Mouse (Mus musculus): ENCODE measurements around the gene Kat6b.
A peak's percentile ranks its signal among the peaks of the same experiment; 100 is the strongest.

The Kat6b gene

DNA sequence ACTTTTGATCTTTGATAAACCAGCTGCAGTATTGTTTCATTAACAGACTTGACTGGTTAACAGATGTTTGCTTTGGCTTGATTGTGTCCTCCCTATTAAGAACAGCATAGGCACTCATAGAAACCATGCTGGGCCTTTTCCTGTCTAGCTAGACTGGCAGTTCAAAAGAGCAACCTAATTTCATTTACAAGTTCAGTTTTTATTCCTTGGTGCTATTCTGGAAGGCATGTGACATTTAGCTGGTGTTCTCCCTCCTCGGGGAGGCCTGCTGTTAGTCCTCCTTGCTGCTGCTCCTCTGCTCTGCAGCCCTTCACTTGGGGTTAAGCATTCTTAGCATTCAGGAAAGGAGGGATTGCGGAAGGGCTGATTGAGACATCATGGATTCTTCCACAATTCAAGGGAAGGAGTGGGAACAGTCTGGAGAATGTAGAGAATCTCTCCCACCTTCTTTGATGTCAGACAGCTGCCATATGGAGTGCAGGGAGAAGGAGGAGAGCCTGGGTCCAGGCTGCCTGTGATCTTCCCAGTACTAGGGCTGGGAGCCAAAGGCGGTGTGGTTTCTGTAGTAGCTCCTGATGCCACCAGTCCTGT, 42.7 kb downstream of the Kat6b start:
- peak; percentile 84 to 85 for DNase-seq

DNA sequence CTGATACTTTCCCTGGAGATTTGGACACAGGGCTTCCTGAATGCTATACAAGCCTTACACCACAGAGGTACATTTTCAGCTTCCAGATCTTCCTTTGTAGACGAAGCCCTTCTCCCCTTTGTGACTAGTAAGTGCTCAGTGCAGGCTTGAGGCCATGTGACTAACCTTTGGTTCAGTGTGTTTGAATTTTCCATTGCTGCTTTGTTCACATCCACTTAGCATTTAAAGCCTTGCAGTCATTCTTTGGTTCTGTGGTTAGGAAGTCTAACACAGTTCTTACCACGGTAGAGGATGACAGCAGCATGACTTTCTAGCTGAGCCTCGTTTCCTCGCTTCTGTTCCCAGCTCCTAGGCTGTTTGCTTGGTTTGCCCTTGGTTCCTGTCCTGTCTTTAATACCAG, 44.4 kb downstream of the Kat6b start:
- DNase-seq, result no peak

DNA sequence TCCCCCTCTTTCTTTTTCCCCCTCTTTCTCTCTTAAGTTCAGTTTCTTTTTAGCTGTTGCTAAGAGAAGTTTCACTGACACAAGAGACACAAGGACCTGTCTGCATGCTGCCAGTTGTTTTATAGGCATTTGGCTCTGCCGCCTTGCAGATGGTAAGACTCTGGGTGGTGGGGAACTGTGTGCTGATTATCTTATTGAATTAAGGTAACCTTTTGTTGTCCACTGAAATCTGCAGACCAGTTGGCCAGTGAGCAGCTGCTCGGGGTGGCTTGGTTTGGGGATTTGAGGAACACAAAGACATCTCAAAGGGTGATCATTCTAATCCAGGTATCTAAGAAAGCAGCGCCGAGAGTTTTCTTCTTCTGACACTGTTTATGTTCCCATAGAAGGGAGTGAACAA, 52.3 kb downstream of the Kat6b start:
- no peak for DNase-seq

DNA sequence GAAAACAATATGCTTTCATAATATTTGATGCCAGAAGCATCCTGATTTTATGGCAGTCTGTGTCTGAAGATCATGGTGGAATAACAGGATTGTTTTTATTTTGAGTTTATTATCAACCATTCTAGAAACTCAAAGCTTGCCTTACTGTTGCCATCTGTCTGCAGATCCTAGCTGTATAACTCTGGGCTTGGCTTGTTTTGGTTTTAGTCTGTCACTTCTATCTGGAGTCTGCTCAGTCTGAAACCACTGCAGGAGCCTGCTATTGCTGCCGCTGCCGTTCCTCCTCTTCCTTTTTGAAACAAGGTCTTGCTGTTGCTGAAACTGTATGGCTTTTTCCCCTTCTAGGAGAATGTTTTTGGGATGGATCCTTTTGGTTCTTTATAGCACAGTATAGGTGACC, 52.8 kb downstream of the Kat6b start:
- DNase-seq, result no peak

DNA sequence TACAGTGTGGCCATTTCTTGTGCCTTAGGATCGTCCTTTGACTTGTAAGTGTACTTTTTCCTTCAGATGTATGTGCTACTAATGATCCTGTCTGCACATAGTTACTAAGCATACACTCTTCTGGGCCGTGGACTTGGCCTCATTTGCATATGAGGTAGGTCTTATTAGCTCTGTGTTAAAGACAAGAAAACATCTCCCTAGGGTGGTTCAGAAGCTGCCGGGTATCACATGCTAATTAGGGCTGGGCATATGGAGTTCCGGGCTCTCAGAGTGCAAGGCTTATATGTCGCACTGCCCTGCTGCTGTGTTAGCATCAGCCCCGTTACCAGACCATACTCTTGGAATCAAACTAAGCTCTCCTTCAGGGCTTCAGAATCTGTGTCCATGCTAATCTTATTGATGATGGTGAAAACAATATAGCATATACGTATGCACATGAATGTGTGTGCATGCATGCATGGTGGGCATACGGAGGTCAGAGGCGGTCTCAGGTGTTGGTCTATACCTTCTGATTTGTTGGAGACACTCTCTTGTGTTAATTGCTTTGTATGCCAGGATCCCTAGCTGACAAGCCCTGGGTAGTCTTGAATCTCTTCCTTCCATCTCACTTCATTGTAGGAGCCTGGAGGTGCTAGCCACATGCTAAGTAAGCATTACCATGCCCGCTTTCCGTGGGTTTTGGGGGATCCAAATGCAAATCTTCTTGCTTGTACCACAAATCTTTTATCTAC, 53.5 kb downstream of the Kat6b start:
- no peak for DNase-seq

DNA sequence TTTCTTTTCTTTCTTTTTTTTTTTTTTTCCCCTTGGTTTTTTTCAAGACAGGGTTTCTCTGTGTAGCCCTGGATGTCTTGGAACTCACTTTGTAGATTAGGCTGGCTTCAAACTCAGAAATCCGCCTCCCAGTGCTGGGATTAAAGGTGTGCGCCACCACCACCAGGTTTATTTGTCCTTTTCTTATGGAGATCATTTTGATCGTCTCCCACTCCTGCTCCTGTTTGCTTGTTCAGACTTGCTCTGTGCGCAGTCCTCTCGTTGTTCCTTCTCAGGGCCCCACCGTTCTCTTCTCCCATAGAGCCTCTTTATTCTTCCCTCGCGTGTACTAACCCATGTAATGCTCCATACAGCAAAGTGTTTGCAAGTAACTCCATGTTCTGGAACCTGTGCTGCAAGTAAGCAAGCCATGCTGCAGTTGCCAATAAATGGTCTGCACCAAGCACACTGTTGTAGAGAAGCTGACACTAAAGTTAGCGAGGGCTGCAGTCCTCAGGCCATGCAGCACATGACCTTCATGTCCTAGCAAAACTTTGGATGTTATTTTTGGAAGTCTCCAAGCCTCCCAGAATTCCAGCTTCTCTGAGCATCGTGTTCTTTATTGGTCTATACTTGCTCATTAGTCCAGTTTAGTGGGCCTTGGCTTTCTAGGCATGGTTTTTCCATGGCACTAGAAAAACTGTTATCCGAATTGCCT, 55.4 kb downstream of the Kat6b start:
- DNase-seq, result no peak

DNA sequence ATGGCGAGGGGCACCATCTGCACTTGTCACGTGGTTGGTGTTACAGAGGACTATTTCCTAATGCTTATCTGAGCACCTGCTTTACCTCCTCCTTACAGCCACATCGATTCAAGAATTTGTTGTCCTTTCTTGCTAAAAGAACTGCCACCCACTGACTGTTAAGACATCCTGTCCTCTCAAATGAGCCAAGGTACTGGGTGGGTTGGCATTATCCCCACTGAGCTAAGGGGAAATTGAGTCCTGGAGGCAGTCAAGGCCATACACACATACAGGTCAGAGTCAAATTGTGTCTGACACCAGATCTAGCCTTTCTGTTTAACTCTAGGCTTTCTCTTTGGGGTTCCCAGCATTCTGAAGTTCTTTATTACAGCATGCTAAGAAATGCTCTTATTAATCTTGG, 56.6 kb downstream of the Kat6b start:
- no peak for DNase-seq

DNA sequence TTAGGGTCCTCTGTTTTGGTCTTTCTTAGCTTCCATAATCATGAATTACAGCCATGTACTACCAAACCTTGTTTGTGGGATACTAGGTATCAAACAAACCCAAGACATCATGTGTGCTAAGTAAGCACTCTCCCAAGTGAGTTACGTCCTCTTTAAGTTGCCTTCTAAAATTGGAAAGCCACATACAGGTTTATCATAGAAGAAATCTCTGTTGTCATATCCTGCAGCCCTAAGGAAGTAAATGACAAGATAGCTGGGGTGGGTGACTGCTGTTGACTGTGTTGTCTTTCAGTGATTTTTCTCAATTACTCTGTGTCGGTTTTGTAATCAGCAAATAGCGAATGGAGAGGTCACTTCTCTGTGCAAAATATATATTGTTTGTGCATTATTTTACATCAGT, 58.5 kb downstream of the Kat6b start:
- DNase-seq, result no peak

DNA sequence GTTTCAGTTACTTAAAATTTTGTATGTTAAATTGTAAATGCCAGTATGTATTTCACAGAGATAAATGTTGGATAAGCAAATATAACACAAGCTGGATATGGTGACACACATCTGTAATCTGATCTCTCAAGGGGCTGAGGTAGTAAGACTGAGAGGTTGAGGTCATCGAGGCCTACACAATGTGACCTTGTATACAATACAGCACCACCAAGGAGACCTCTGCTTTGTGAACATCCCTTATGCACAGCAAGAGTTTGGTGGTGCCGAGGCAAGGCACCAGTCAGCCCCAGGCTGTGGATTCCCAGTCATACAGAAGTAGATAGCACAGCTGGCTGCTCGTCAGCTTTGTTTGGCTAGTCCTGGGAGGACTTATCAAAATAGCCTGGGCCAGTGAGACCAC, 59.1 kb downstream of the Kat6b start:
- DNase-seq, result no peak

DNA sequence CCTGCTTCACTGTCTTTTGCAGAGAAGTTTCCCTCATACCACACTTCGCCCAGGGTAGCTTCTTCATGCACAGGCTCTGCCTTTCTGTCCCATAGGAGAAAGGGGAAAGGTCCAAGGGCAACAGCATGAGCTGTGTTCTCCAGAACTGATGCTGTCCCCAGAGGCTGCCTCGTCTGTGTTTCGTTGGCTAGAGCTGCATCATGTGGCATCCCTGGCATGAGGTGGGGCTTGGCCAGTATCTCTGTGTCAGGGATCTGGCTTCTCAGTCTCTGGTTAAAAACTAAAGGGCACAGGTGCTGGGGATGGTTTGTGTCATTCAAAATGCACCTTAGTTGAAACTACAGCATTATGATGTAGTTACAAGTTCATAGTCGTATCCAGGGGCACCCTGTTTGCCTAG, 64.3 kb downstream of the Kat6b start:
- no peak for DNase-seq

DNA sequence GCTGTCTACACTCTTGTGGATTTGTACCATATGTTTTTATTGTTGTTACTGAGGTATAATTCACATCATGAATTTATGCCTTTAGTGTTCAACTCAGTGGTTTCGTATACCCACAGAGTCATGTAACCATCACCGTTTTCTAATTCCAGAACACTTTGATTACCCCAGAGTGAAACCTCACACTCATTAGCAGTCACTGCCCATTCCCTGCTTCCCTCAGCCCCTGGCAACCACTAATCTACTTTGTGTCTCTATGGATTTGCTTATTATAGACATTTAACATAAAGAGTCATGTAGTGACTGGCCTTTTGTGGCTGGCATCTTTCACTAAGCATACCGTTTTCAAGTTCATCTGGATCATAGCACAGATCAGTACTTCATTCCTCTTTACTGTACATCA, 65.1 kb downstream of the Kat6b start:
- DNase-seq, result no peak

DNA sequence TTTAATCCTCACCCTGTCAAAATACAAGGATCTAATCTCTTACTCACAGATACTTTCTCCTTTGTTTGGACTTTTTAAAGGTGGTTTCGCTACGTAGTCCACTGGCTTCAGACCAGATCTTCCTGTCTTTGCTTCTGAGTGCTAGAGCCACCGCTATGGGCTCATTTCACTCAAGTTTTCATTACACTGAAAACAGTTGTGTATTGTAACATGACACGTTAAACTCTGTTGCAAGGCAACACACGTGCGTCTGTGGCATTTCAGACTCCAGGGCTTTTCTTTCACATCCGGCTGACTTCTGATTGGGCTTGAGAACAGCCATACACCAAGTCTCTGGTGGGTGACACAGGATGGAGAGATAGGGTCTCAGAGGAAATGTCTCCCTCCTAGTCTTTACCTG, 66.1 kb downstream of the Kat6b start:
- no peak for DNase-seq

DNA sequence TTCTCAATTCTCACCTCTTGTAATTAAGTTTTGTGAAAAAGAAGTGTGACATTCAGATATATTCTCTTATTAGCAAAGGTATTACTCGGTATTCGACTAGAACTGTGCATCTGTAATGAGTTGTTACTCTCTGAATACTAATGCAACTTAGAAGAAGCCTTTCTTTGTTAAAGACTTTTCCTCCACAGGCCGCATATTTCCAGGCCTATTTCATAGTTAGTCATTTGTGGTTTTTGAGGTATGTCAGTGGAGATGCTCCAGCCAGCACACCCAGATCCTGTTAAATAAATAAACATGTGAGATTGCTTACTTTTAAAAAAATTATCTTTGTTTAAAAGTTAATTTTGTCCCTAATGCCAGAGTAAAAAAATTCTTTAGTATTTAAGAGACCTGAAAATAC, 66.7 kb downstream of the Kat6b start:
- no peak for DNase-seq

DNA sequence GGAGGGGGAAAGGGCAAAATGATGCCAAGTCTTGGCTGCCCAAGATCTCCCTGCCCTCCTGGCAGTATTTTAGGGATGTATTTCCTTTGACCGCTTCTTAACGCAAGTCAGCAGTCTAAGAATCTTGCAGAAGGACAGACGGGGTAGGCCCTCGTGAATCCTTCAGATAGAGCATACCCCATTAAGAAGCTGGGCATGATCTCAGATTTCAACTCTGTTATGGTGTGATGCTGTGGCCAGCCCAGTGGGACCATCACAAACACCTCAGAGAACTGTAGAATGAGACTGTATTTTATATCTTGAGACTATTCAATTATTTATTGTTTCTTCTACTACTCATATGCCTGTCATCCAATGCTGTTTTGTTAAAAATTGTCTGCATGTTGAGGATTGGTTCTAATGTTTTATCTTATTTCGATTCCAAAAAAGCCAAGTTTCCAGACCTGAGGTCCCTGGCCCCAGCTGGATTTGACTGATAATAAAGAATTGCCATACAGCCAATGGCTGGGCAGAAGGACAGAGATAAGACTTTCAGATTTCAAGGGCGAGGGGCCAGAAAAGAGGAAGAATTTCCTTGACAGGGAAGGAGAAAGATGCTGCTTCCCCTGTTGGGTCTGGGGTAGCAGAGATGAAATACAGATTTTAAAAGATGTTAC, 67.8 kb downstream of the Kat6b start:
- no peak for DNase-seq

DNA sequence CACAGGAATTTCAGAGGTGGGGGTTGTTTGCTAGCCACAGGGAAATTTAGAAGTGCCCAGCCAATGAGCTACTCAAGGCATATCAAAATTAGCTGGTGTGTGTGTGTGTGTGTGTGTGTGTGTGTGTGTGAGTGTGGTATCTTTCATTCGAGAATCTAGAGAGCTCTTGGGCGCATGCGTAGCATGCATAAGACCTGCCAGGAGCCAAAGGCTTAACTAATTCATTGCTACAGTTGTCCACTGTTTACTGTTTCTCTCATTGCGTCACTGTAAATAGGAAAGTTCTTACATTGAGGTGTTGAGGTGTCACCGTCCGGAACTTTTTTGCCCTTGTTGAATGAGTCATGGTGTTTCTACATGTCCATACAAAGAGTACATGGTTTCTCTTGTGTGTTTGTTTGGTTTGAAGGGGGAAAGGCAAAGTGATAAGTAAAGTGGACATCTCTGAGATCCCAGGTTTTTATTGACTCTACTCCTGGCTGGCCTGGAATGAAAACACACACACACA, 68.4 kb downstream of the Kat6b start:
- DNase-seq, result no peak

DNA sequence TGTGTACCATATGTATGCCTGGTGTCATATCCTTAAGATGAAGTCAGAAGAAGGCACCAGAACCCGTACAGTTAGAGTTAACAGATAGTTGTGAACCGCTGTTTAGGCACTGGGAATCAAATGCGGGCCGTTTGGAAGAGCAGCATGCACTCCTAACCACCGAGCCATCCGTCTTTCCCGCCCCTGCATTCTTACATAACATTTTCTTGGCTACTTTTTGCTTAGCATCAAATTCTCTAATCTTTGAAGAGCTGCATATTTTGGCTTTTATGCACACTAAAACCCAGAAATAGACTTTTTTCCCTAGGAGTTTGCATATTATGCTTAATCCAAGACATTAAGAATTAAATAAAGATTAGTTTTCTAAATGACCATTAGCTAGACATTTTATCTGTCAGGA, 69.3 kb downstream of the Kat6b start:
- no peak for DNase-seq

DNA sequence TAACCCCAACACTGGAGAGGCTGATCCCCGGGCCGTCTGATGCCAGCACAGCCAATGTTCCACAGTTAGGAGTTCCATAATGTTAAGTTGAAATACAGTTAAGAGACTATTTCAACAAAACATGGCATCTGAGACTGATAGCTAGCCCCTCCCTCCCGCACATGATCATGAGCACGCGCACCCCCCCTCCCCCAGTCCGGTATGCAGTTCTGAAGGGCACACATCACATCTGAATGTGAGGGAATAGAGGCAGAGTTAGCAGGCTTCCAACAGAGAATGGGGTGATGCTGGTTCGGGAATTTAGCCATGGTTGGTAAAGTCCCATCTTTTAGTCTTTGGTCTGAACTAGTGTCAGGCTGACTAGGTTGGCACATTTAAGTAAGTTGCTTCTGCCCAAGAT, 70.4 kb downstream of the Kat6b start:
- no peak for DNase-seq

DNA sequence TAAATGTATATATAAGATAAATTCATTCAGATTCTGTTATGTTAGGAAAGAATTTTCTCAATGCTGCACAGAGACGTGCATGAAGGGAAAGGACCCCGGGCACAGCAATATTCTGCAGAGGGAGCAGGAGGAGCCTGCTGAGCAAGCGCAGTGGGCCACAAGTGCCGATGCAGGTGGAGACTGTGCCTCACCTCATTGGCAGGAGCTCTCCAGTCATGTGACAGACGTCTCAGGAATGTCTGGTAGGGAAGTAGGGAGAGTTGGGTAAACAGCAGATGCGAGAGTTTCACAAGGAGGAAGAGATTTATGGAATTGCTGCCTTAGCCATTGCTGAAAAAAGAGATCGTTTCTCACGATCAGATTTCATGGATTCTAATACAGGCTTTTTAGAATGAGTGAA, 71.7 kb downstream of the Kat6b start:
- DNase-seq, result no peak

DNA sequence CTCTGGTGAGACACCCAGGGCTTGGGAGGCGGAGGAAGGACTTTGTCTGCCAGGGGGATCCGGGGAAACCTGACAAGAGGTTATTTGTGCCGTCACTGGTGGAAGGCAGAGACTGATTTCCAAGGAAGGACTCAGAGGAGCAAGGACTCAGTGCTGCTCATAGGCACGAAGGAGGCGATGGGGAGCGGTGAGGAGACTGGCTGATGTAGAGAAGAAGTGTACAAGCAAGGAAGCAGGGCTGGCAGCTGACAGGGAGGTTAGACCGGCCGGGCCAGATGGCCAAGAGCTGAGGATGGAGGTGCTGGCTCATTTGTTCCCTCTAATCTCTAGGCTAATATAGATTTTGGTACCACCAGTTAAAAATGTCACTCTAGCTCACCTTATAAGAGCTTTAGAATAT, 72.8 kb downstream of the Kat6b start:
- DNase-seq, result peak; percentile 46 to 50

DNA sequence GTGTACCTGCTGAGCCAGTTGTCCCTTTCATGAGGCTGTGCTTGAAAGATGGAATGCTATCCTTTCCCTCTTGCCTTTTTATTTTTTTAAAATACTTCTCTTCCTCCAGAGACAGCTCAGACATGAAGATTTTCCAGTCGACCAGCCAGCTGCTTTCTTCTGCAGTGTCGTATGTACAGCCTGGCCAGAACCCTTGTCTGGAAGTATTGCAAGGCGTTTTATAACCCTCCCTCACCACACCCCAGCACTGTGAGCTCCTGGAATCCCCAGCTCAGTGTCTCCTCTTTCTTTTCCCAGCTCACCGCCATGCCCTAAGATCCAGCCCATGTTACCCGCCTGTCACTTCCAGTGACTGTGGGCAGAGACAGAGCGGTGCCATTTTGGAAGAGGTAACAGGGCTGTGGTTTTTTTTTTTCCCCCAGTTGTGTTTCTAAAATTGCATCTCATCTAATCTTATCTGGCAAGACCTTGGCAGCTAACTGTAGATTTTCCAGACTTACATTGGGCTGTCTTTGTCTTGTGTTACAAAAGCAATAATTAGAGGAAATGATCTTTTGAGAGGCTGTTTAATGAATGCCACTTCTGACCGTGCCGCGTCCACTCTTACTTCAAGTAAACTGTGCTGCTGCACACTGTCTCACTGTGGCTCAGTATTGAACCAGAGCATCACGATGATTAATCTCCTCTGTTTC, 77.4 kb downstream of the Kat6b start:
- no peak for DNase-seq

DNA sequence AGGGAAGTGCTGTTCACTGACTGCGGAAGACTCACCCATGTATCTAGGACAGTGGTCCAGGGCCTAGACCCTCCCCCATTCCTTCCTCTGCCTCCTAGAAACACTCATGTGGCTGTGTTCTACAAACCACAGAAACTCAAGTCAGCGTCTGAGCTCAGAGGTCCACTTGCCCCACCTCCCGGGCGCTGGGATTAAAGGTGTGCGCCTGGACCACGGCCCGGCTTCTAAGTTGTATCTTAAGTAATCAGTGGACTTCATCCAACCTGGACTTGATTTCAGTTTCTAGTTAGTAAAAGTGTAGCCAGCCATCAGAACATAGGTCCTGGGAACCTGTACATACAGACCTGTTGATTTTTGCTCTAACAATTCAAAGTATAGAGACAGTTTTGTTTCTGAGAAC, 78.2 kb downstream of the Kat6b start:
- DNase-seq, result no peak

DNA sequence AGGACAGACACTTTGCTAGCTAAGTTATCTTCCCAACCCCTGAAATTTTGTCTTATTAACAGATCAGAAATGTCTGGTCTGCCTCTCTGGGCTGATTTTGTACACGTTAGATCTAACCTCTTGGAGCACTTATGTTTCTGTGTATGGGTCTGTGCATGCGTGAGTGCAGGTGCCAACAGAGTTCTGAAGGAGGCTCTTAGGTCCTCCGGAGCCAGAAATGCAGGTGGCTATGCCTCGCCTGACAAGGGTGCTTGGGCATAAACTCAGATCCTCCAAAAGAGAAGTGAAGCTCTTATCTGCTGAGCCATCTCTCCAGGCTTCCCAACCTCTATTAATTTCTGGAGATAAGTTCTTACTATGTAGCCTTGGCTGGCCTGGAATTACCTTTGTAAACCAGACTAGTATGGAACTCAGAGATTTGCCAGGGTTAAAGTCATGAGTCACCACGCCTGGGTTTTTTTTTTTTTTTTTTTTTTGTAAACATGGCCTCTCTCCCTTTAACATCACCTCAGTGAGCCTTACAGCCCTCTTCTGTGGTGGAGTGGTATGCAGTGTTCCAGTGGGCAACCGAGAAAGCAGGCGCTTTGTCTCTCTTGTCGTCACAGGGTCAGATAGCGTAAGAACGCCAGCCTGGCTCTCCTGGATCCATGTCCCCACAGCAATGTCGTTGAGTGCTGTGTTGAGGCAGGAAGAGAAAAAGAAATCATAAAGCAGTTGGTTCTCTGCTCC, 79.4 kb downstream of the Kat6b start:
- no peak for DNase-seq

All from cerebellum, postnatal 36 days (tissue).